10 mouse cellular contexts compared by ENCODE assay signal in the genomic region with DNA sequence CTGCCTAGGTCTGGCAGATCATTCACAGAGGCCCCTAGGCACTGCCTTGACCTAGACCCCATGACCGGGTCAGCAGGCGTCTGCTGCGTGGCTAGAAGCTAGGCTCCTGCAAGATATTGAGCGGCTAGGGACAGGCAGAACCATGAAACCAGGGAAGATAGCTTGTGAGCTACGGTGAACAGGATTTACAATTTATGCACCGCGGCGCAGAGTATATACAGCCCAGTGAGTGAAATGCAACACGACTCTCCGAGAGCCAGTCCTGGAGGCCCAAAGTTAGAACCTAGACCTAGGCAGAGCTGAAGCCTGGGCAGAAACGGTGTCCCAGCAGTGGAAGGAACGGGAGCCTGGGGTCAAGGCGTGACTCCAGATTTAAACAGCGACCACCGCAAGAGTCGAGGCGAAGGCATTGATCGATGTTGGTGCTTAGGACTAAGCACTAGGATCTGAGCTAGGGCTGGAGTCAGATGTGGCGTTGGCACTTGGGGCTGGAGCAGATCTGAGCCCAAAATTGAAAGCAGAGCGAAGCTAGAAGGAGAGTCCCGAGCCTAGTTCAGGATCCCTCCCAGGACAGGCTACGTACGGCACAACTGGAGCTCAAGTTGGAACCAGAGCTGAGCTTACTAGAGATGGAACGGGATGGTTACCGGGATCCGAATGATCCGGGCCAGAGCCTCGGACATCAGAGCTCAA. TPM values are rescaled to one million over a fixed set of nuclear protein-coding genes. Genes with fewer than 3 reads are reported as not detected.
DNase-seq lines count a peak whose midpoint lies in the region; ATAC-seq and TF ChIP-seq lines count a peak whose summit lies in the region.
"Had no signal": no experiment of that assay in that cellular context is flagged by ENCODE, and none has a peak within 500 bp of the region (broad histone marks: within the 10 kb centered on the region; RNA-seq: fewer than 3 reads in every experiment).

No protein-coding gene starts in this region.

- peaks cover 3% of the 10 kb centered on the region; the same call in 1 of the 2 replicates for H3K4me1 ChIP-seq in heart, adult 2 months (ENCODE audit: control insufficient read depth, insufficient read depth, low read length)
- peaks cover 32% of the 10 kb centered on the region for H3K4me1 ChIP-seq in midbrain, embryonic 12.5 days
- H3K4me1 ChIP-seq in midbrain, postnatal 0 days (ENCODE audit: insufficient read depth, low read length), result no peaks in the 10 kb centered on the region
- peaks cover 30% of the 10 kb centered on the region for H3K4me1 ChIP-seq in limb, embryonic 14.5 days (ENCODE audit: control insufficient read depth, insufficient read depth, low read length)

- intact Hi-C loops in heart, adult 2 months (cut with DNase I), result loop anchor here (5.0 kb wide), 1 partner anchor 80 kb away; no protein-coding TSS in a partner anchor

- TF ChIP-seq POLR2A in heart, adult 2 months (IDR thresholded peaks at IDR 0.05; ENCODE audit: insufficient read depth, low read depth, low read length), result no peak
- TF ChIP-seq POLR2A in limb, embryonic 14.5 days (IDR thresholded peaks at IDR 0.05; ENCODE audit: borderline replicate concordance, extremely low read depth, insufficient read depth, insufficient read length), result no peak

- 47% methylated on average over 28 of the region's 28 CpGs for WGBS in heart, adult 2 months
- 2% methylated on average over 28 of the region's 28 CpGs for WGBS in midbrain, embryonic 12.5 days
- 7% methylated on average over 28 of the region's 28 CpGs for WGBS in midbrain, postnatal 0 days
- WGBS in limb, embryonic 14.5 days, result 7% methylated on average over 28 of the region's 28 CpGs

- peaks cover 12% of the 10 kb centered on the region for H3K27me3 ChIP-seq in heart, adult 2 months (ENCODE audit: control insufficient read depth, insufficient read depth, low read length)
- H3K27me3 ChIP-seq in midbrain, embryonic 12.5 days, result peaks cover 100% of the 10 kb centered on the region
- peaks cover 87% of the 10 kb centered on the region for H3K27me3 ChIP-seq in midbrain, postnatal 0 days (ENCODE audit: insufficient read depth, low read length)
- H3K27me3 ChIP-seq in limb, embryonic 14.5 days (ENCODE audit: control insufficient read depth, insufficient read depth, low read length), result peaks cover 100% of the 10 kb centered on the region

- H3K4me3 ChIP-seq in heart, adult 2 months, result peak overlapping the region; percentile 14; the same call in 1 of the 2 replicates
- H3K4me3 ChIP-seq in midbrain, embryonic 12.5 days, result peak overlapping the region; percentile 45
- H3K4me3 ChIP-seq in midbrain, postnatal 0 days (ENCODE audit: low read depth, low read length), result no peak overlapping the region
- H3K4me3 ChIP-seq in limb, embryonic 14.5 days (replicated peaks; ENCODE audit: low read length), result peak overlapping the region; percentile 45

- no peak for DNase-seq in heart, adult 2 months
- DNase-seq in heart, adult 8-10 months (ENCODE audit: low spot score), result no peak
- no peak for DNase-seq in midbrain, postnatal 0 days (ENCODE audit: low spot score)
- no peak for DNase-seq in limb, embryonic 14.5 days (ENCODE audit: low spot score)
- DNase-seq in yolk sac, embryonic 10.5 days (ENCODE audit: low spot score), result peak; percentile 34
- no peak for DNase-seq in adrenal gland, adult 2 months
- no peak for DNase-seq in adrenal gland, adult (ENCODE audit: inconsistent age in 2 of 2, low spot score in 1 of 2)

- H3K79me2 ChIP-seq in heart, adult 2 months (replicated peaks; ENCODE audit: control insufficient read depth, insufficient read depth, low read length), result no peaks in the 10 kb centered on the region

- H3K9me3 ChIP-seq in midbrain, embryonic 12.5 days, result no peaks in the 10 kb centered on the region
- no peaks in the 10 kb centered on the region for H3K9me3 ChIP-seq in midbrain, postnatal 0 days (ENCODE audit: low read length)
- no peaks in the 10 kb centered on the region for H3K9me3 ChIP-seq in limb, embryonic 14.5 days (ENCODE audit: control insufficient read depth, low read length)

- ATAC-seq in midbrain, embryonic 12.5 days (ENCODE audit: low FRiP score, low read depth), result no peak
- no peak for ATAC-seq in midbrain, postnatal 0 days (ENCODE audit: low FRiP score)
- ATAC-seq in limb, embryonic 14.5 days (ENCODE audit: low FRiP score, low read depth), result no peak

- 0 out of 2 replicates have a peak overlapping the region, but pooled peaks have one; percentile 1 for H3K4me2 ChIP-seq in midbrain, embryonic 12.5 days (replicated peaks)
- no peak overlapping the region for H3K4me2 ChIP-seq in midbrain, postnatal 0 days (ENCODE audit: low read depth, low read length, poor library complexity, severe bottlenecking)
- H3K4me2 ChIP-seq in limb, embryonic 14.5 days (replicated peaks; ENCODE audit: low read depth, low read length, severe bottlenecking), result peak overlapping the region; percentile 36

- no peaks in the 10 kb centered on the region for H3K36me3 ChIP-seq in heart, adult 2 months (ENCODE audit: control insufficient read depth, insufficient read depth, low read length)
- no peaks in the 10 kb centered on the region for H3K36me3 ChIP-seq in midbrain, embryonic 12.5 days
- no peaks in the 10 kb centered on the region for H3K36me3 ChIP-seq in midbrain, postnatal 0 days (ENCODE audit: insufficient read depth, low read length)
- no peaks in the 10 kb centered on the region for H3K36me3 ChIP-seq in limb, embryonic 14.5 days (ENCODE audit: control insufficient read depth, insufficient read depth, low read length)

- H3K27ac ChIP-seq in heart, adult 2 months, result no peak overlapping the region
- H3K27ac ChIP-seq in midbrain, embryonic 12.5 days (replicated peaks), result no peak overlapping the region
- H3K27ac ChIP-seq in midbrain, postnatal 0 days (ENCODE audit: low read depth, low read length), result no peak overlapping the region
- no peak overlapping the region for H3K27ac ChIP-seq in limb, embryonic 14.5 days (replicated peaks; ENCODE audit: low read depth, low read length)

- no peak overlapping the region for H3K9ac ChIP-seq in heart, adult 2 months (ENCODE audit: low read depth, low read length)
- no peak overlapping the region for H3K9ac ChIP-seq in midbrain, embryonic 12.5 days (replicated peaks)
- H3K9ac ChIP-seq in midbrain, postnatal 0 days (replicated peaks; ENCODE audit: low read length, poor library complexity, severe bottlenecking), result no peak overlapping the region
- H3K9ac ChIP-seq in limb, embryonic 14.5 days (ENCODE audit: low read depth, low read length, severe bottlenecking), result no peak overlapping the region

- TF ChIP-seq CTCF in heart, adult 2 months (IDR thresholded peaks at IDR 0.05), result no peak
- TF ChIP-seq CTCF in midbrain, postnatal 0 days (IDR thresholded peaks at IDR 0.05), result no peak

- TF ChIP-seq EP300 in heart, adult 2 months (IDR thresholded peaks at IDR 0.05; ENCODE audit: insufficient read depth, low read depth, low read length), result no peak

RNA-seq across cellular contexts. Expression of gene Lhx6, which starts 3.2 kb away (rescaled TPM):
- 1 to 10 TPM; 2.0 to 4.7 TPM for total RNA-seq in heart, adult 2 months (2021)
- polyA plus RNA-seq in heart, adult 2 months (2012; rRNA removed), result 2.7 and 3.2 TPM in 2 replicates
- 1 to 10 TPM; 2.5 to 6.0 (median 3.3) TPM for total RNA-seq in heart, adult 8-10 months (2022)
- 2.5 TPM in 2 replicates for polyA plus RNA-seq in midbrain, embryonic 12.5 days (2016; fragmentation: Nextera tagmentation; extraction: Ambion mirVana)
- total RNA-seq in midbrain, postnatal 0 days (2014; rRNA removed), result 0.60 and 1.9 TPM in 2 replicates
- 1.6 and 2.5 TPM in 2 replicates for polyA plus RNA-seq in midbrain, postnatal 0 days (2015; fragmentation: Nextera tagmentation; extraction: Ambion mirVana)
- 2.0 and 2.2 TPM in 2 replicates for polyA plus RNA-seq in limb, embryonic 14.5 days (2012; rRNA removed)
- 1.2 and 1.3 TPM in 2 replicates for polyA plus RNA-seq in limb, embryonic 14.5 days (2014; fragmentation: Nextera tagmentation; extraction: Ambion mirVana)
- 1 to 10 TPM; 2.0 to 2.3 TPM for total RNA-seq in adrenal gland, adult 2 months (2021)
- polyA plus RNA-seq in adrenal gland, adult 2 months (2012; rRNA removed), result 3.4 and 5.2 TPM in 2 replicates

RNA-seq across cellular contexts. Expression of gene Mrrf, which starts 34.2 kb away (rescaled TPM):
- 10 to 100 TPM; 36.2 to 46.8 TPM for total RNA-seq in heart, adult 2 months (2021)
- polyA plus RNA-seq in heart, adult 2 months (2012; rRNA removed), result 70.1 and 71.7 TPM in 2 replicates
- 10 to 100 TPM; 40.5 to 44.0 (median 42.3) TPM for total RNA-seq in heart, adult 8-10 months (2022)
- polyA plus RNA-seq in midbrain, embryonic 12.5 days (2016; fragmentation: Nextera tagmentation; extraction: Ambion mirVana), result 19.0 and 25.5 TPM in 2 replicates
- total RNA-seq in midbrain, postnatal 0 days (2014; rRNA removed), result 12.2 and 13.7 TPM in 2 replicates
- polyA plus RNA-seq in midbrain, postnatal 0 days (2015; fragmentation: Nextera tagmentation; extraction: Ambion mirVana), result 16.7 and 16.8 TPM in 2 replicates
- polyA plus RNA-seq in limb, embryonic 14.5 days (2012; rRNA removed), result 21.1 and 31.0 TPM in 2 replicates
- polyA plus RNA-seq in limb, embryonic 14.5 days (2014; fragmentation: Nextera tagmentation; extraction: Ambion mirVana), result 30.4 and 33.0 TPM in 2 replicates
- total RNA-seq in adrenal gland, adult 2 months (2021), result 10 to 100 TPM; 24.0 to 31.8 TPM
- polyA plus RNA-seq in adrenal gland, adult 2 months (2012; rRNA removed), result 18.5 and 22.2 TPM in 2 replicates

RNA-seq across cellular contexts. Expression of gene Rbm18, which starts 34.6 kb away (rescaled TPM):
- 10 to 100 TPM; 31.7 to 33.9 TPM for total RNA-seq in heart, adult 2 months (2021)
- 15.4 and 33.0 TPM in 2 replicates for polyA plus RNA-seq in heart, adult 2 months (2012; rRNA removed)
- total RNA-seq in heart, adult 8-10 months (2022), result 10 to 100 TPM; 31.0 to 37.1 (median 33.3) TPM
- polyA plus RNA-seq in midbrain, embryonic 12.5 days (2016; fragmentation: Nextera tagmentation; extraction: Ambion mirVana), result 125 and 128 TPM in 2 replicates
- 56.6 and 59.0 TPM in 2 replicates for total RNA-seq in midbrain, postnatal 0 days (2014; rRNA removed)
- 99.6 and 102 TPM in 2 replicates for polyA plus RNA-seq in midbrain, postnatal 0 days (2015; fragmentation: Nextera tagmentation; extraction: Ambion mirVana)
- polyA plus RNA-seq in limb, embryonic 14.5 days (2012; rRNA removed), result 41.8 and 46.7 TPM in 2 replicates
- polyA plus RNA-seq in limb, embryonic 14.5 days (2014; fragmentation: Nextera tagmentation; extraction: Ambion mirVana), result 69.7 and 77.5 TPM in 2 replicates
- 10 to 100 TPM; 27.0 to 27.1 TPM for total RNA-seq in adrenal gland, adult 2 months (2021)
- 3.2 and 3.6 TPM in 2 replicates for polyA plus RNA-seq in adrenal gland, adult 2 months (2012; rRNA removed)

RNA-seq across cellular contexts. Expression of gene Morn5, which starts 52.8 kb away (rescaled TPM):
- total RNA-seq in heart, adult 2 months (2021), result not detected
- polyA plus RNA-seq in heart, adult 2 months (2012; rRNA removed), result 0.61 and 0.73 TPM in 2 replicates
- not detected for total RNA-seq in heart, adult 8-10 months (2022)
- 1.1 and 1.3 TPM in 2 replicates for polyA plus RNA-seq in midbrain, embryonic 12.5 days (2016; fragmentation: Nextera tagmentation; extraction: Ambion mirVana)
- 1.4 and 3.8 TPM in 2 replicates for total RNA-seq in midbrain, postnatal 0 days (2014; rRNA removed)
- 2.1 and 3.5 TPM in 2 replicates for polyA plus RNA-seq in midbrain, postnatal 0 days (2015; fragmentation: Nextera tagmentation; extraction: Ambion mirVana)
- 0.19 and 0.46 TPM in 2 replicates for polyA plus RNA-seq in limb, embryonic 14.5 days (2012; rRNA removed)
- polyA plus RNA-seq in limb, embryonic 14.5 days (2014; fragmentation: Nextera tagmentation; extraction: Ambion mirVana), result not detected in 2 replicates
- not detected for total RNA-seq in adrenal gland, adult 2 months (2021)
- polyA plus RNA-seq in adrenal gland, adult 2 months (2012; rRNA removed), result 0.33 TPM in 1 of 2 replicates, not detected in the other
- polyA plus RNA-seq: large intestine, adult 2 months; spleen, adult 2 months had no signal

RNA-seq across cellular contexts. Expression of gene Ndufa8, which starts 52.8 kb away (rescaled TPM):
- total RNA-seq in heart, adult 2 months (2021), result 100 to 1,000 TPM; 605 to 690 TPM
- 406 and 431 TPM in 2 replicates for polyA plus RNA-seq in heart, adult 2 months (2012; rRNA removed)
- total RNA-seq in heart, adult 8-10 months (2022), result 100 to 1,000 TPM; 642 to 707 (median 697) TPM
- 161 and 178 TPM in 2 replicates for polyA plus RNA-seq in midbrain, embryonic 12.5 days (2016; fragmentation: Nextera tagmentation; extraction: Ambion mirVana)
- 87.4 and 95.2 TPM in 2 replicates for total RNA-seq in midbrain, postnatal 0 days (2014; rRNA removed)
- 339 and 388 TPM in 2 replicates for polyA plus RNA-seq in midbrain, postnatal 0 days (2015; fragmentation: Nextera tagmentation; extraction: Ambion mirVana)
- polyA plus RNA-seq in limb, embryonic 14.5 days (2012; rRNA removed), result 83.0 and 103 TPM in 2 replicates
- polyA plus RNA-seq in limb, embryonic 14.5 days (2014; fragmentation: Nextera tagmentation; extraction: Ambion mirVana), result 218 and 221 TPM in 2 replicates
- total RNA-seq in adrenal gland, adult 2 months (2021), result 100 to 1,000 TPM; 192 to 258 TPM
- 42.9 and 48.8 TPM in 2 replicates for polyA plus RNA-seq in adrenal gland, adult 2 months (2012; rRNA removed)
